Mouse (Mus musculus) lung, postnatal 0 days (tissue): Measurements from ENCODE around the gene Aldh1l1.

ENCODE experiments used
- CTCF ChIP-seq: IDR thresholded peaks from 2 replicates; pipeline ENCODE4 v1.5.1; 2016; ENCODE audit warnings: antibody characterized with exemption, mild to moderate bottlenecking
- EP300 ChIP-seq: IDR thresholded peaks from 2 replicates; pipeline ENCODE4 v1.6.1; 2016; ENCODE audit warnings: antibody characterized with exemption, mild to moderate bottlenecking, control low read depth

DNA sequence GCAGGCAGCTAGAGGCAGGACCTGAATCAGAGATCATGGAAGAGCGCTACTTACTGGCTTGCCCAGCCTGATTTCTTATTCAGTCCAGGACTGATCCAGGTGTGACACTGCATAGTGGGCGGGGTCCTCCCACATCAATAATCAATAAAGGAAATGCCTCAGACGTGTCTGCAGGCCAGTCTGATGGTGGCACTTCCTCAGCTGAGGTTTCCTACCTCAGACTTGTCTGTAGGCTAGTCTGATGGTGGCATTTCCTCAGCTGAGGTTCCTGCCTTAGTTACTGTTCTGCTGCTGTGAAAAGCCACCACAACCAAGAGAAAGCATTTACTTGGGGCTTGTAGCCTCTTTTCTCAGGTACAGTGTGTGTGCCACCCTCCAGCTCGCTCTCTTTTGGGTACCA is 141.3 kb downstream of the Aldh1l1 start:
- TF ChIP-seq CTCF (no peak), EP300 (no peak)
